Mouse (Mus musculus) adrenal gland, postnatal 4 days (tissue): Measurements from ENCODE around the gene Dcbld1. TPM values are rescaled to one million over a fixed set of nuclear protein-coding genes. Genes with fewer than 3 reads are reported as not detected.
A peak's percentile ranks its signal among the peaks of the same experiment; 100 is the strongest.
"Not testable (repeated sequence)": the region's sequence is repeated elsewhere in the genome, so short reads cannot be mapped to it uniquely, and the experiment has no call there.

ENCODE experiments used
- DNase-seq, 2 experiments: peaks; one replicate each; pipeline ENCODE4 v3.0.0; 2021 to 2022; ENCODE audit warnings: low spot score in 2 of 2, mixed read lengths in 2 of 2
- total RNA-seq, 2 experiments: library from RNA; stranded (reverse); gene quantifications; 2 replicates each; pipeline ENCODE4 v1.2.3; 2021

The Dcbld1 gene
- total RNA-seq, 2 experiments from 2014 or later = 8.8 to 10.6 TPM

- not testable (repeated sequence) for DNase-seq
Observed at GRCm38 (mm10) chr10:52298568-52298967, 65.1 kb downstream of the Dcbld1 start.

GRCm38 (mm10) chr10:52301766-52302165 is 68.3 kb downstream of the Dcbld1 start:
- no peak for DNase-seq

GRCm38 (mm10) chr10:52302271-52302670 is 68.9 kb downstream of the Dcbld1 start:
- DNase-seq = no peak

- DNase-seq = no peak
Observed at GRCm38 (mm10) chr10:52304574-52304973, 71.2 kb downstream of the Dcbld1 start.

GRCm38 (mm10) chr10:52309196-52309595 is 75.8 kb downstream of the Dcbld1 start:
- DNase-seq = peak in 1 of 2 experiments; percentile 5

GRCm38 (mm10) chr10:52319506-52320286 is 86.3 kb downstream of the Dcbld1 start:
- no peak for DNase-seq

GRCm38 (mm10) chr10:52321918-52322317 is 88.5 kb downstream of the Dcbld1 start:
- no peak for DNase-seq

DNA sequence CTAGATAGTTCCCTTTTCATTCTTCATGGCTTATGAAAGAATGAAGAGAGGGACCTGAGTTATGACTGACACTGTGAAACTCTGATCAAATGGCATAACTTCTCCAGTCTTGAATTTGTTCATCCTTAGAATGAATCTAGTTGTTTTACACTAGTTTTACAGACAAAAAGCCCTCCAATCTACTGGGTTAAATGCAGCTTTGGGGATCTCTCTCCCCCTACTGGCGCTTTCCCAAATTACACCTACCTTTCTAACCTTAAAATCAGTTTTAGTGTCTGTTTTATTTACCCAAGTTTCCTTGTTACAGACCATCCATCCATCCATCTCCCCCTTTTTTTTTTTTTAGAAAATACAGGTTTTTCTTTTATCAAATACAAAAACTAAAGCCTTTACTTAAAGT is 97.6 kb downstream of the Dcbld1 start:
- DNase-seq = no peak

DNA sequence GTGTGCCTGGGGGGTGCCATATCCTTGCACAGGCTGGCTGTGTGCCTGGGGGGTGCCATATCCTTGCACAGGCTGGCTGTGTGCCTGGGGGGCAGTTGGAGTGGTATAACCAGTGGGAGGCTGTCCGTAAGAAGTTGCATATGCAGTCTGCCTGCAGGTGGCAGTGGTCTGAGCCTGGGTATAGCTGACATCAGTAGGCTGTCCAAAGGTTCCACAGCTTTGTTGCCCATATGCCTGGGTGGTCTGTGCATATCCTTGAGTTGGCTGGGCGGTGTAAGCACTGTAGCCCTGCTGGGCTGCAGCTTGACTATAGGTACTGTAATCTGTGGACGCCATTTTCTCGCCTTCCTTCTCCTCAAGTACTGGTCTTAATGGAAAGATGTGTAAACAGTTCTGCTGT is 109.9 kb downstream of the Dcbld1 start:
- not testable (repeated sequence) for DNase-seq

- no peak for DNase-seq
Observed at GRCm38 (mm10) chr10:52353184-52353583, 119.8 kb downstream of the Dcbld1 start.

GRCm38 (mm10) chr10:52358467-52358866 is 125.0 kb downstream of the Dcbld1 start, which contains the start of gene Gm26741:
Gene Gm26741, plus strand, starts transcription at chr10:52358767.
- DNase-seq = no peak

- no peak for DNase-seq
Observed at GRCm38 (mm10) chr10:52360241-52360735, 126.9 kb downstream of the Dcbld1 start.

GRCm38 (mm10) chr10:52360862-52361609 is 127.6 kb downstream of the Dcbld1 start:
- no peak for DNase-seq

DNA sequence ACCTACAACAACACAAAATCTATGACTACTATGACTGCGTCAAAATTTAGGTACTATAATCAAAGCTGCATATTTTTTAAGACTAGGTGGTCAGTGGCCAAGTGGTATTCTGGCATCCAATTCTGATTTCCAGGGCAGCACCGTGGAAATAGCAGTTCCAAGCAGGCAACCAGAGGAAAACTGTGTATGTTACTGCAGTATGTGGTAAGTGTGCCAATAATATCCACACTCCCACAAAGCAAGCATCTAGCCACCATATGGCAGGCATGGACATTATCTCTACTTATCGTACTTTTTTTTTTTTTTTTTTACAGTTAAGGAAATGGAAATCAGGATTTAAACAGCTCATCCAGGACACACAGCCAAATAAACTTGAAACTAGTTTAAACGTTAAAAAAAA is 135.0 kb downstream of the Dcbld1 start:
- DNase-seq = no peak

Other genes starting within 250 kb of the Dcbld1 start
- 1 to 10 TPM; 1.6 to 4.3 TPM for gene Vgll2, start 211.1 kb upstream of the Dcbld1 start, total RNA-seq
- gene Ros1, start 38.4 kb upstream of the Dcbld1 start, total RNA-seq = under 1 TPM; 0.08 to 0.53 TPM
- not detected for gene Gm26741, start 125.1 kb downstream of the Dcbld1 start, total RNA-seq
- 10 to 100 TPM; 26.9 to 29.4 TPM for gene Gopc, start 148.5 kb downstream of the Dcbld1 start, total RNA-seq
- gene Nepn, start 155.4 kb downstream of the Dcbld1 start, total RNA-seq = under 1 TPM; 0.28 to 0.42 TPM
- 10 to 100 TPM; 49.7 to 56.4 TPM for gene Nus1, start 183.9 kb downstream of the Dcbld1 start, total RNA-seq